ENCODE assay signal across 8 mouse cellular contexts in genomic region chr8:84689091-84689915, GRCm38 (mm10). TPM values are rescaled to one million over a fixed set of nuclear protein-coding genes. Genes with fewer than 3 reads are reported as not detected.
A peak's percentile ranks its signal among the peaks of the same experiment; 100 is the strongest.
DNase-seq lines count a peak whose midpoint lies in the region; ATAC-seq and TF ChIP-seq lines count a peak whose summit lies in the region.

No protein-coding gene starts in this region.

- intact Hi-C loops in left cerebral cortex, adult 2 months (cut with DNase I): loop anchor here (1.0 kb wide), 1 partner anchor 24 kb away; no protein-coding TSS in a partner anchor

- peak; percentile 90 for ATAC-seq in hindbrain, postnatal 0 days

- H3K9me3 ChIP-seq in hindbrain, postnatal 0 days (ENCODE audit: low read length): no peaks in the 10 kb centered on the region

- peak; percentile 42 for TF ChIP-seq CTCF in hindbrain, postnatal 0 days (IDR thresholded peaks at IDR 0.05; ENCODE audit: low read depth)
- TF ChIP-seq CTCF in left cerebral cortex, adult 2 months (IDR thresholded peaks at IDR 0.05): no peak; the same call in 1 of the 2 replicates

- no peaks in the 10 kb centered on the region for H3K27me3 ChIP-seq in hindbrain, postnatal 0 days (ENCODE audit: insufficient read depth, low read length)

- peak overlapping the region; percentile 92 for H3K4me2 ChIP-seq in hindbrain, postnatal 0 days (ENCODE audit: low read depth, low read length)

- peak overlapping the region; percentile 65 for H3K9ac ChIP-seq in hindbrain, postnatal 0 days (replicated peaks; ENCODE audit: low read length)

- peak overlapping the region; percentile 64 for H3K4me3 ChIP-seq in hindbrain, postnatal 0 days (ENCODE audit: low read length)
- peak overlapping the region; percentile 61 for H3K4me3 ChIP-seq in left cerebral cortex, adult 2 months
- peak overlapping the region; percentile 95 for H3K4me3 ChIP-seq in macrophage (ENCODE audit: inconsistent target)

- H3K27ac ChIP-seq in hindbrain, postnatal 0 days: peak overlapping the region; percentile 66; the same call in 1 of the 2 replicates
- peak overlapping the region; percentile 85 for H3K27ac ChIP-seq in left cerebral cortex, adult 2 months
- peak overlapping the region; percentile 33 for H3K27ac ChIP-seq in macrophage

- peaks cover 22% of the 10 kb centered on the region for H3K4me1 ChIP-seq in hindbrain, postnatal 0 days (ENCODE audit: insufficient read depth, low read length)

- peak; percentile 85 for DNase-seq in T-cell, adult 2 months (ENCODE audit: low spot score)
- peak; percentile 89 to 97 for DNase-seq in cerebellum, postnatal 36 days
- DNase-seq in gastrocnemius, adult 18-20 months (ENCODE audit: low spot score): peak; percentile 95
- DNase-seq in hindbrain, postnatal 0 days (ENCODE audit: low spot score): peak; percentile 94
- peak; percentile 89 to 90 for DNase-seq in left cerebral cortex, adult 2 months (ENCODE audit: extremely low spot score in 1 of 2, low spot score in 2 of 2)
- DNase-seq in right cerebral cortex, adult 18-20 months: peak; percentile 95
- DNase-seq in urinary bladder, postnatal 14 days (ENCODE audit: low spot score): peak; percentile 88

- peaks cover 15% of the 10 kb centered on the region for H3K36me3 ChIP-seq in hindbrain, postnatal 0 days (ENCODE audit: insufficient read depth, low read length)
- H3K36me3 ChIP-seq in macrophage (ENCODE audit: inconsistent target): peaks cover 14% of the 10 kb centered on the region; the same call in 1 of the 2 replicates

- H3K79me2 ChIP-seq in macrophage (ENCODE audit: inconsistent target): peaks cover 54% of the 10 kb centered on the region

- WGBS in hindbrain, postnatal 0 days: under 1% methylated on average over 47 of the region's 47 CpGs
- WGBS in macrophage (ENCODE audit: missing documents): under 1% methylated on average over 44 of the region's 47 CpGs

RNA-seq across cellular contexts. Expression of gene Nacc1, which starts 1.6 kb away (rescaled TPM):
- 10 to 100 TPM; 19.3 to 22.8 TPM for total RNA-seq in gastrocnemius, adult 18-20 months (2021)
- 110 and 129 TPM in 2 replicates for total RNA-seq in hindbrain, postnatal 0 days (2014; rRNA removed)
- 13.8 and 14.9 TPM in 2 replicates for polyA plus RNA-seq in hindbrain, postnatal 0 days (2015; fragmentation: Nextera tagmentation; extraction: Ambion mirVana)
- total RNA-seq in left cerebral cortex, adult 2 months (2021): 10 to 100 TPM; 95.5 to 96.8 TPM
- 10 to 100 TPM; 29.2 to 67.2 (median 42.0) TPM for total RNA-seq in macrophage (2018; cell fraction: chromatin; rRNA removed)
- total RNA-seq in macrophage (2018; cell fraction: cytosol; rRNA removed): 10 to 100 TPM; 49.3 to 73.4 (median 60.7) TPM
- total RNA-seq in macrophage (2018; cell fraction: nucleus; rRNA removed): 10 to 100 TPM; 42.8 to 95.1 (median 62.2) TPM
- 42.2 to 61.4 TPM (median 49.6 TPM) in 3 replicates for polyA plus RNA-seq in macrophage (2018)

RNA-seq across cellular contexts. Expression of gene Trmt1, which starts 3.2 kb away (rescaled TPM):
- total RNA-seq in gastrocnemius, adult 18-20 months (2021): 10 to 100 TPM; 47.0 to 51.4 TPM
- total RNA-seq in hindbrain, postnatal 0 days (2014; rRNA removed): 69.5 and 93.3 TPM in 2 replicates
- 71.2 and 79.2 TPM in 2 replicates for polyA plus RNA-seq in hindbrain, postnatal 0 days (2015; fragmentation: Nextera tagmentation; extraction: Ambion mirVana)
- 100 to 1,000 TPM; 108 to 115 TPM for total RNA-seq in left cerebral cortex, adult 2 months (2021)
- 100 to 1,000 TPM; 145 to 258 (median 188) TPM for total RNA-seq in macrophage (2018; cell fraction: chromatin; rRNA removed)
- total RNA-seq in macrophage (2018; cell fraction: cytosol; rRNA removed): 10 to 100 TPM; 23.1 to 41.2 (median 31.8) TPM
- total RNA-seq in macrophage (2018; cell fraction: nucleus; rRNA removed): 100 to 1,000 TPM in 18 of 26 experiments, 10 to 100 TPM in 8; 58.4 to 242 (median 112) TPM
- 24.6 to 51.1 TPM (median 43.5 TPM) in 3 replicates for polyA plus RNA-seq in macrophage (2018)

RNA-seq across cellular contexts. Expression of gene Lyl1, which starts 12.0 kb away (rescaled TPM):
- total RNA-seq in gastrocnemius, adult 18-20 months (2021): 1 to 10 TPM in 1 of 2 experiments, under 1 TPM in 1; 0.73 to 1.6 TPM
- 1.7 and 7.8 TPM in 2 replicates for total RNA-seq in hindbrain, postnatal 0 days (2014; rRNA removed)
- 2.0 and 2.3 TPM in 2 replicates for polyA plus RNA-seq in hindbrain, postnatal 0 days (2015; fragmentation: Nextera tagmentation; extraction: Ambion mirVana)
- total RNA-seq in left cerebral cortex, adult 2 months (2021): 1 to 10 TPM; 1.6 to 2.6 TPM
- total RNA-seq in macrophage (2018; cell fraction: chromatin; rRNA removed): 100 to 1,000 TPM in 11 of 26 experiments, 10 to 100 TPM in 13, 1 to 10 TPM in 2; 2.3 to 178 (median 69.7) TPM
- 10 to 100 TPM in 25 of 26 experiments, 1 to 10 TPM in 1; 6.6 to 88.0 (median 59.5) TPM for total RNA-seq in macrophage (2018; cell fraction: cytosol; rRNA removed)
- total RNA-seq in macrophage (2018; cell fraction: nucleus; rRNA removed): 100 to 1,000 TPM in 11 of 26 experiments, 10 to 100 TPM in 14, 1 to 10 TPM in 1; 8.1 to 193 (median 91.8) TPM
- 38.2 to 65.7 TPM (median 48.7 TPM) in 3 replicates for polyA plus RNA-seq in macrophage (2018)

RNA-seq across cellular contexts. Expression of gene Ier2, which starts 26.7 kb away (rescaled TPM):
- 1 to 10 TPM; 4.7 to 8.3 TPM for total RNA-seq in gastrocnemius, adult 18-20 months (2021)
- 12.5 and 13.3 TPM in 2 replicates for total RNA-seq in hindbrain, postnatal 0 days (2014; rRNA removed)
- 20.9 TPM in 2 replicates for polyA plus RNA-seq in hindbrain, postnatal 0 days (2015; fragmentation: Nextera tagmentation; extraction: Ambion mirVana)
- total RNA-seq in left cerebral cortex, adult 2 months (2021): 10 to 100 TPM; 17.5 to 17.9 TPM
- 100 to 1,000 TPM in 11 of 26 experiments, 10 to 100 TPM in 14, 1 to 10 TPM in 1; 8.1 to 794 (median 83.2) TPM for total RNA-seq in macrophage (2018; cell fraction: chromatin; rRNA removed)
- 1,000 to 10,000 TPM in 1 of 26 experiments, 100 to 1,000 TPM in 16, 10 to 100 TPM in 9; 12.7 to 1,041 (median 226) TPM for total RNA-seq in macrophage (2018; cell fraction: cytosol; rRNA removed)
- total RNA-seq in macrophage (2018; cell fraction: nucleus; rRNA removed): 1,000 to 10,000 TPM in 1 of 26 experiments, 100 to 1,000 TPM in 15, 10 to 100 TPM in 10; 18.1 to 1,358 (median 213) TPM
- polyA plus RNA-seq in macrophage (2018): 13.1 to 24.0 TPM (median 23.6 TPM) in 3 replicates

RNA-seq across cellular contexts. Expression of gene G430095P16Rik, which starts 33.5 kb away (rescaled TPM):
- total RNA-seq in gastrocnemius, adult 18-20 months (2021): under 1 TPM; 0.34 to 0.45 TPM
- total RNA-seq in hindbrain, postnatal 0 days (2014; rRNA removed): 1.2 TPM in 1 of 2 replicates, not detected in the other
- polyA plus RNA-seq in hindbrain, postnatal 0 days (2015; fragmentation: Nextera tagmentation; extraction: Ambion mirVana): 1.1 and 1.7 TPM in 2 replicates
- not detected for total RNA-seq in left cerebral cortex, adult 2 months (2021)
- total RNA-seq in macrophage (2018; cell fraction: chromatin; rRNA removed): not detected
- total RNA-seq in macrophage (2018; cell fraction: cytosol; rRNA removed): under 1 TPM in 5 of 26 experiments, not detected in 21; 0.18 to 0.66 (median 0.31) TPM
- total RNA-seq in macrophage (2018; cell fraction: nucleus; rRNA removed): not detected
- not detected in 3 replicates for polyA plus RNA-seq in macrophage (2018)

Comparison
In these comparisons a context has a peak if more than half of its experiments do, and no peak if none do; other contexts are left out.
1. Peak in every context shown above with its lines: DNase-seq, ATAC-seq, H3K4me3 ChIP-seq and H3K27ac ChIP-seq.
2. H3K27ac ChIP-seq: peak in every context shown above with its lines; median percentile 85 in left cerebral cortex, adult 2 months; 66 in hindbrain, postnatal 0 days; 33 in macrophage.